Mouse (Mus musculus) CD8-positive naive resting alpha-beta T cell, adult 57 days (primary cell): ENCODE results near the gene Ube3c. TPM values are rescaled to one million over a fixed set of nuclear protein-coding genes. Genes with fewer than 3 reads are reported as not detected.

Experiments used
- total RNA-seq: library from RNA; stranded (reverse); gene quantifications from one replicate; pipeline ENCODE4 v1.2.4, GENCODE M21; 2023

Gene Ube3c
- total RNA-seq, result 39.2 TPM

DNA sequence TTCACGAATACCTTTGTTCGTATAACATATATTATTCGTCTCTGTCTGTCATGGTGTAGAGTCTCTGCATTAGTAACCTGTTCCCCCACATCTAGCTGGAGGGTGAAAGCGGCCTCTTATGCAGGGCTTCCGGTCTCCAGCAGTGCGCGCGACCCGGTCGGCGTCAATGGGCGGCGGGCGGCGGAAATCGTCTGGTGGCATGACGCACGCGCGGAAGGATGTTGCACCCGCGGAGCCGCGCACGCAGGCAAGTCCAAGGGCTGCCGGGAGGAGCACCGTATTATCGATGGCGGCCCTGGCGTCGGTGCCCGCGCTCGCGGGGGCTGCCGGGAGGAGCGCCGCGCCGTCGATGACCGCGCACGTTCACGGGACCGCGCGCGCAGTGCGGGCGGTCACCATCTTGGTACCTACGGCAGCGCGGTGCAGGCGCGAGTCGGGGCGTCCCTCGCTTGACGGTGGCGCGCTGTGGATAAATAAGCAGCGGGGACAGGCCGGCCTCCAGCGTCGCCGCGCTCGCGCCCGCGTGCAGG lies at the start of gene Ube3c:
Gene Ube3c (plus strand): TSS at position 395 of the 530 bp plus-strand sequence.

Other genes with a start within 250 kb of the Ube3c start
- gene Lmbr1, start 190.9 kb upstream of the Ube3c start, total RNA-seq, result 3.8 TPM
- 26.6 TPM for gene Nom1, start 134.6 kb upstream of the Ube3c start, total RNA-seq
- gene Mnx1, start 90.8 kb upstream of the Ube3c start, total RNA-seq, result not detected
- gene Dnajb6, start 166.4 kb downstream of the Ube3c start, total RNA-seq, result 378 TPM
- 10.4 TPM for gene Gm5129, start 166.7 kb downstream of the Ube3c start, total RNA-seq